Mouse (Mus musculus): ENCODE measurements around the gene Kalrn. TPM values are rescaled to one million over a fixed set of nuclear protein-coding genes. Genes with fewer than 3 reads are reported as not detected.

Kalrn gene
- polyA plus RNA-seq, 1 experiment from 2014 or later = 22.8 TPM

GRCm38 (mm10) chr16:34192959-34193842 is 380.1 kb downstream of the Kalrn start:
- Histone ChIP-seq H3K36me3 (peaks cover 6% of the 10 kb centered on the region; the same call in 1 of the 2 replicates), H3K27me3 (ENCODE audit: insufficient read depth, poor library complexity, severe bottlenecking) (no peaks in the 10 kb centered on the region), H3K9me3 (no peaks in the 10 kb centered on the region), H3K4me1 (0 out of 2 replicates have a peak, but pooled peaks cover 3% of the 10 kb centered on the region), H3K27ac (no peak overlapping the region), H3K4me3 (no peak overlapping the region)
- DNase-seq (ENCODE audit: low spot score) = peak; percentile 73
- WGBS = 46% methylated on average over 10 of the region's 10 CpGs

- peaks cover 15% of the 10 kb centered on the region; the same call in 1 of the 2 replicates for H3K36me3 ChIP-seq
- H3K9me3 ChIP-seq = no peaks in the 10 kb centered on the region
- no peaks in the 10 kb centered on the region for H3K4me1 ChIP-seq
- H3K27ac ChIP-seq = no peak overlapping the region
- WGBS = 59% methylated on average over 3 of the region's 3 CpGs
- no peak for DNase-seq (ENCODE audit: low spot score)
- H3K27me3 ChIP-seq (ENCODE audit: insufficient read depth, poor library complexity, severe bottlenecking) = no peaks in the 10 kb centered on the region
- no peak overlapping the region for H3K4me3 ChIP-seq
Measured at GRCm38 (mm10) chr16:34184721-34185120, 388.6 kb downstream of the Kalrn start.

GRCm38 (mm10) chr16:34183186-34183585 is 390.1 kb downstream of the Kalrn start:
- H3K9me3 ChIP-seq = no peaks in the 10 kb centered on the region
- H3K27ac ChIP-seq = no peak overlapping the region
- H3K36me3 ChIP-seq = peaks cover 16% of the 10 kb centered on the region; the same call in 1 of the 2 replicates
- DNase-seq (ENCODE audit: low spot score) = no peak
- no peak overlapping the region for H3K4me3 ChIP-seq
- no peaks in the 10 kb centered on the region for H3K4me1 ChIP-seq
- 64% methylated on average over 4 of the region's 4 CpGs for WGBS
- no peaks in the 10 kb centered on the region for H3K27me3 ChIP-seq (ENCODE audit: insufficient read depth, poor library complexity, severe bottlenecking)

GRCm38 (mm10) chr16:34175625-34176024 is 397.7 kb downstream of the Kalrn start:
- H3K36me3 ChIP-seq = peaks cover 43% of the 10 kb centered on the region
- no peak for DNase-seq (ENCODE audit: low spot score)
- no peak overlapping the region for H3K4me3 ChIP-seq
- no peaks in the 10 kb centered on the region for H3K4me1 ChIP-seq
- whole genome bisulfite sequencing = 89% methylated on average over 4 of the region's 4 CpGs
- no peak overlapping the region for H3K27ac ChIP-seq
- H3K9me3 ChIP-seq = no peaks in the 10 kb centered on the region
- no peaks in the 10 kb centered on the region for H3K27me3 ChIP-seq (ENCODE audit: insufficient read depth, poor library complexity, severe bottlenecking)

- H3K27ac ChIP-seq = no peak overlapping the region
- H3K36me3 ChIP-seq = peaks cover 40% of the 10 kb centered on the region
- no peak for DNase-seq (ENCODE audit: low spot score)
- no peaks in the 10 kb centered on the region for H3K9me3 ChIP-seq
- H3K4me1 ChIP-seq = no peaks in the 10 kb centered on the region
- no peak overlapping the region for H3K4me3 ChIP-seq
- WGBS = 83% methylated on average over 11 of the region's 11 CpGs
- no peaks in the 10 kb centered on the region for H3K27me3 ChIP-seq (ENCODE audit: insufficient read depth, poor library complexity, severe bottlenecking)
Measured at GRCm38 (mm10) chr16:34172572-34173181, 400.7 kb downstream of the Kalrn start.

GRCm38 (mm10) chr16:34167042-34167441 is 406.3 kb downstream of the Kalrn start:
- no peak for DNase-seq (ENCODE audit: low spot score)
- 85% methylated on average over 5 of the region's 5 CpGs for WGBS
- H3K27me3 ChIP-seq (ENCODE audit: insufficient read depth, poor library complexity, severe bottlenecking) = no peaks in the 10 kb centered on the region
- peaks cover 6% of the 10 kb centered on the region; the same call in 1 of the 2 replicates for H3K36me3 ChIP-seq
- H3K27ac ChIP-seq = no peak overlapping the region
- H3K4me3 ChIP-seq = no peak overlapping the region
- 0 out of 2 replicates have a peak, but pooled peaks cover 4% of the 10 kb centered on the region for H3K4me1 ChIP-seq
- no peaks in the 10 kb centered on the region for H3K9me3 ChIP-seq

GRCm38 (mm10) chr16:34163086-34163485 is 410.2 kb downstream of the Kalrn start:
- H3K27ac ChIP-seq = no peak overlapping the region
- 0 out of 2 replicates have a peak, but pooled peaks cover 4% of the 10 kb centered on the region for H3K4me1 ChIP-seq
- WGBS = 58% methylated on average over 9 of the region's 9 CpGs
- no peaks in the 10 kb centered on the region for H3K27me3 ChIP-seq (ENCODE audit: insufficient read depth, poor library complexity, severe bottlenecking)
- no peaks in the 10 kb centered on the region for H3K9me3 ChIP-seq
- no peak for DNase-seq (ENCODE audit: low spot score)
- 0 out of 2 replicates have a peak, but pooled peaks cover 2% of the 10 kb centered on the region for H3K36me3 ChIP-seq
- no peak overlapping the region for H3K4me3 ChIP-seq

GRCm38 (mm10) chr16:34159576-34159975 is 413.8 kb downstream of the Kalrn start:
- H3K36me3 ChIP-seq = 0 out of 2 replicates have a peak, but pooled peaks cover 2% of the 10 kb centered on the region
- H3K27me3 ChIP-seq (ENCODE audit: insufficient read depth, poor library complexity, severe bottlenecking) = no peaks in the 10 kb centered on the region
- DNase-seq (ENCODE audit: low spot score) = no peak
- H3K9me3 ChIP-seq = no peaks in the 10 kb centered on the region
- no peak overlapping the region for H3K4me3 ChIP-seq
- H3K4me1 ChIP-seq = 0 out of 2 replicates have a peak, but pooled peaks cover 4% of the 10 kb centered on the region
- 75% methylated on average over 3 of the region's 3 CpGs for WGBS
- H3K27ac ChIP-seq = no peak overlapping the region

- WGBS = 43% methylated on average over 4 of the region's 4 CpGs
- Histone ChIP-seq H3K4me1 (peaks cover 7% of the 10 kb centered on the region), H3K9me3 (no peaks in the 10 kb centered on the region), H3K36me3 (no peaks in the 10 kb centered on the region), H3K27ac (no peak overlapping the region), H3K4me3 (no peak overlapping the region), H3K27me3 (ENCODE audit: insufficient read depth, poor library complexity, severe bottlenecking) (no peaks in the 10 kb centered on the region)
- no peak for DNase-seq (ENCODE audit: low spot score)
Measured at GRCm38 (mm10) chr16:34157386-34158135, 415.8 kb downstream of the Kalrn start.

- Histone ChIP-seq H3K36me3 (no peaks in the 10 kb centered on the region), H3K4me1 (peaks cover 8% of the 10 kb centered on the region), H3K4me3 (no peak overlapping the region), H3K9me3 (no peaks in the 10 kb centered on the region), H3K27me3 (ENCODE audit: insufficient read depth, poor library complexity, severe bottlenecking) (no peaks in the 10 kb centered on the region), H3K27ac (no peak overlapping the region)
- 76% methylated on average over 3 of the region's 3 CpGs for WGBS
- DNase-seq (ENCODE audit: low spot score) = no peak
Measured at GRCm38 (mm10) chr16:34155696-34156095, 417.6 kb downstream of the Kalrn start.

- no peak for DNase-seq (ENCODE audit: low spot score)
- Histone ChIP-seq H3K27me3 (ENCODE audit: insufficient read depth, poor library complexity, severe bottlenecking) (no peaks in the 10 kb centered on the region), H3K9me3 (no peaks in the 10 kb centered on the region), H3K4me3 (no peak overlapping the region), H3K27ac (no peak overlapping the region), H3K4me1 (peaks cover 11% of the 10 kb centered on the region), H3K36me3 (no peaks in the 10 kb centered on the region)
- 87% methylated on average over 3 of the region's 3 CpGs for WGBS
Measured at GRCm38 (mm10) chr16:34154903-34155302, 418.4 kb downstream of the Kalrn start.

- H3K4me3 ChIP-seq = no peak overlapping the region
- no peak for DNase-seq (ENCODE audit: low spot score)
- 76% methylated on average over 3 of the region's 3 CpGs for WGBS
Measured at GRCm38 (mm10) chr16:34151528-34152071, 421.7 kb downstream of the Kalrn start.

More at GRCm38 (mm10) chr16:34151528-34152071, 421.7 kb downstream of the Kalrn start:
- Histone ChIP-seq H3K27ac (no peak overlapping the region), H3K36me3 (no peaks in the 10 kb centered on the region), H3K9me3 (no peaks in the 10 kb centered on the region), H3K27me3 (ENCODE audit: insufficient read depth, poor library complexity, severe bottlenecking) (no peaks in the 10 kb centered on the region), H3K4me1 (peaks cover 11% of the 10 kb centered on the region)

Data from heart, embryonic 10.5 days (tissue).